Mouse (Mus musculus) CH12.LX (cell line): ENCODE data around the gene Tcirg1. TPM values are rescaled to one million over a fixed set of nuclear protein-coding genes. Genes with fewer than 3 reads are reported as not detected.
A peak's percentile ranks its signal among the peaks of the same experiment; 100 is the strongest.

ENCODE experiments used
- DNase-seq: peaks from one replicate; pipeline ENCODE4 v3.0.0-alpha.2; 2013; ENCODE audit errors: extremely low read depth
- H3K27ac ChIP-seq: 2 replicates; pipeline ENCODE4 v1.5.1; 2012; ENCODE audit warnings: low read depth, mild to moderate bottlenecking, control low read depth, moderate library complexity; ENCODE audit not compliant: insufficient read depth
- H3K27me3 ChIP-seq: replicated peaks from 2 replicates; pipeline ENCODE3; 2012; ENCODE audit warnings: inconsistent platforms
- H3K36me3 ChIP-seq, 2 experiments: replicated peaks in 1 of 2; 2 replicates each; pipeline versions ENCODE3 to v1.6.1; 2012; ENCODE audit warnings: inconsistent platforms in 1 of 2, low read length in 1 of 2, mild to moderate bottlenecking in 1 of 2, mixed read lengths in 1 of 2, moderate library complexity in 1 of 2; ENCODE audit not compliant: control insufficient read depth in 1 of 2, insufficient read depth in 1 of 2
- H3K4me1 ChIP-seq, 2 experiments: 2 replicates each; pipeline ENCODE4 v1.6.1; 2012; ENCODE audit warnings: inconsistent platforms in 1 of 2, moderate library complexity in 1 of 2; ENCODE audit not compliant: insufficient read depth in 2 of 2, control insufficient read depth in 1 of 2
- H3K4me2 ChIP-seq: 2 replicates; pipeline ENCODE4 v1.6.1; 2012; ENCODE audit warnings: low read depth, mild to moderate bottlenecking, control low read depth; ENCODE audit not compliant: poor library complexity, insufficient read depth, severe bottlenecking
- H3K4me3 ChIP-seq, 3 experiments: fragments of 150-350 bp in 1 of 3; sonication (generic) in 1 of 3; replicated peaks in 1 of 3; 2 replicates each; pipeline versions ENCODE3 to v1.5.1; 2011 to 2012; ENCODE audit warnings: low read depth in 2 of 3, low read length in 2 of 3, mild to moderate bottlenecking in 2 of 3, moderate library complexity in 2 of 3, control low read depth in 1 of 3, improper control_type of control experiment in 1 of 3, inconsistent platforms in 1 of 3, mixed read lengths in 1 of 3; ENCODE audit not compliant: poor library complexity in 1 of 3
- H3K79me2 ChIP-seq: replicated peaks from 2 replicates; pipeline ENCODE4 v1.6.1; 2012; ENCODE audit warnings: mild to moderate bottlenecking, moderate library complexity; ENCODE audit not compliant: control insufficient read depth, poor library complexity, insufficient read depth, severe bottlenecking; ENCODE audit errors: extremely low read depth
- H3K9ac ChIP-seq: 2 replicates; pipeline ENCODE4 v1.6.1; 2012; ENCODE audit warnings: low read depth, mild to moderate bottlenecking, control low read depth, moderate library complexity; ENCODE audit not compliant: insufficient read depth
- H3K9me3 ChIP-seq: replicated peaks from 2 replicates; pipeline ENCODE3; 2012; ENCODE audit warnings: low read length, inconsistent platforms, mixed read lengths
- CHD1 ChIP-seq: IDR thresholded peaks from 2 replicates; pipeline ENCODE4 v1.6.1; 2012; ENCODE audit warnings: low read depth, low read length, improper control_type of control experiment, inconsistent platforms
- CTCF ChIP-seq, 2 experiments: IDR thresholded peaks in 1 of 2; conservative IDR thresholded peaks in 1 of 2; 2 replicates each; pipeline ENCODE4 v1.5.1; 2011 to 2012; ENCODE audit warnings: low read depth in 2 of 2, low read length in 2 of 2, improper control_type of control experiment in 1 of 2, inconsistent platforms in 1 of 2, mild to moderate bottlenecking in 1 of 2, moderate library complexity in 1 of 2
- E2F4 ChIP-seq: IDR thresholded peaks from 2 replicates; pipeline ENCODE4 v1.6.1; 2011; ENCODE audit warnings: low read depth, low read length, improper control_type of control experiment; ENCODE audit not compliant: insufficient replicate concordance
- ELF1 ChIP-seq: IDR thresholded peaks from 2 replicates; pipeline ENCODE4 v1.6.1; 2014; ENCODE audit warnings: low read depth, mild to moderate bottlenecking, inconsistent platforms, low read length, improper control_type of control experiment
- EP300 ChIP-seq: IDR thresholded peaks from 2 replicates; pipeline ENCODE4 v1.6.1; 2011; ENCODE audit warnings: low read length, improper control_type of control experiment
- GABPA ChIP-seq: IDR thresholded peaks from 2 replicates; pipeline ENCODE4 v1.6.1; 2012; ENCODE audit warnings: low read depth, low read length, improper control_type of control experiment, inconsistent platforms; ENCODE audit not compliant: insufficient replicate concordance
- HCFC1 ChIP-seq: IDR thresholded peaks from 2 replicates; pipeline ENCODE4 v1.6.1; 2012; ENCODE audit warnings: low read depth, mild to moderate bottlenecking, inconsistent platforms, low read length, improper control_type of control experiment
- JUN ChIP-seq: IDR thresholded peaks from 2 replicates; pipeline ENCODE4 v1.6.1; 2011; ENCODE audit warnings: low read depth, mild to moderate bottlenecking, low read length, improper control_type of control experiment, moderate library complexity; ENCODE audit not compliant: insufficient read depth
- KAT2A ChIP-seq: IDR thresholded peaks from 2 replicates; pipeline ENCODE4 v1.6.1; 2012; ENCODE audit warnings: low read length, improper control_type of control experiment, inconsistent platforms; ENCODE audit not compliant: insufficient replicate concordance
- MAX ChIP-seq: IDR thresholded peaks from 2 replicates; pipeline ENCODE4 v1.6.1; 2011; ENCODE audit warnings: low read length, improper control_type of control experiment
- MEF2A ChIP-seq: IDR thresholded peaks from 2 replicates; pipeline ENCODE4 v1.6.1; 2014; ENCODE audit warnings: low read depth, mild to moderate bottlenecking, inconsistent platforms, low read length, improper control_type of control experiment, borderline replicate concordance
- MXI1 ChIP-seq: IDR thresholded peaks from 2 replicates; pipeline ENCODE4 v1.6.1; 2011; ENCODE audit warnings: mild to moderate bottlenecking, low read depth, low read length, improper control_type of control experiment
- MYC ChIP-seq: IDR thresholded peaks from 2 replicates; pipeline ENCODE4 v1.6.1; 2011; ENCODE audit warnings: low read depth, mild to moderate bottlenecking, improper control_type of control experiment, low read length
- NELFE ChIP-seq: IDR thresholded peaks from 2 replicates; pipeline ENCODE4 v1.6.1; 2011; ENCODE audit warnings: low read depth, low read length, improper control_type of control experiment
- NRF1 ChIP-seq: IDR thresholded peaks from 2 replicates; pipeline ENCODE4 v1.6.1; 2014; ENCODE audit warnings: low read depth, mild to moderate bottlenecking, inconsistent platforms, low read length, improper control_type of control experiment, moderate library complexity
- PAX5 ChIP-seq: IDR thresholded peaks from 2 replicates; pipeline ENCODE4 v1.6.1; 2012; ENCODE audit warnings: low read length, inconsistent platforms, mixed read lengths
- POLR2A ChIP-seq: IDR thresholded peaks from 2 replicates; pipeline ENCODE4 v1.6.1; 2011; ENCODE audit warnings: low read depth, mild to moderate bottlenecking, improper control_type of control experiment, low read length
- POLR2AphosphoS2 ChIP-seq: IDR thresholded peaks from 2 replicates; pipeline ENCODE4 v1.6.1; 2011; ENCODE audit warnings: low read depth, low read length, improper control_type of control experiment
- RAD21 ChIP-seq: IDR thresholded peaks from 2 replicates; pipeline ENCODE4 v1.6.1; 2011; ENCODE audit warnings: low read depth, mild to moderate bottlenecking, low read length, improper control_type of control experiment, moderate library complexity
- RCOR1 ChIP-seq: conservative IDR thresholded peaks from 2 replicates; pipeline ENCODE4 v1.6.1; 2012; ENCODE audit warnings: low read depth, mild to moderate bottlenecking, inconsistent platforms, low read length, improper control_type of control experiment
- SIN3A ChIP-seq: IDR thresholded peaks from 2 replicates; pipeline ENCODE4 v1.6.1; 2012; ENCODE audit warnings: low read length, improper control_type of control experiment, inconsistent platforms
- SMC3 ChIP-seq: IDR thresholded peaks from 2 replicates; pipeline ENCODE4 v1.6.1; 2011; ENCODE audit warnings: low read depth, low read length, improper control_type of control experiment
- TBP ChIP-seq: conservative IDR thresholded peaks from 2 replicates; pipeline ENCODE4 v1.6.1; 2011; ENCODE audit warnings: low read depth, low read length, improper control_type of control experiment
- TCF12 ChIP-seq: IDR thresholded peaks from 2 replicates; pipeline ENCODE4 v1.6.1; 2014; ENCODE audit warnings: low read depth, mild to moderate bottlenecking, inconsistent platforms, low read length, improper control_type of control experiment
- USF2 ChIP-seq: conservative IDR thresholded peaks from 2 replicates; pipeline ENCODE4 v1.6.1; 2011; ENCODE audit warnings: low read depth, low read length, improper control_type of control experiment
- ZC3H11A ChIP-seq: IDR thresholded peaks from 2 replicates; pipeline ENCODE4 v1.6.1; 2012; ENCODE audit warnings: low read depth, mild to moderate bottlenecking, inconsistent platforms, low read length, improper control_type of control experiment
- ZMIZ1 ChIP-seq: IDR thresholded peaks from 2 replicates; pipeline ENCODE4 v1.6.1; 2012; ENCODE audit warnings: low read depth, mild to moderate bottlenecking, inconsistent platforms, low read length, improper control_type of control experiment
- ZNF384 ChIP-seq: IDR thresholded peaks from 2 replicates; pipeline ENCODE4 v1.6.1; 2012; ENCODE audit warnings: low read depth, low read length, improper control_type of control experiment, inconsistent platforms
- dilution Hi-C: fragments of 300-500 bp; cut with MboI; formaldehyde crosslinking; loops from 2 replicates; pipeline ENCODE4 v1.14.3; 2020; ENCODE audit warnings: low sequenced_read_pairs; ENCODE audit not compliant: extremely low pct_unique_long_range_greater_than_20kb, extremely low pct_ligation_motif_present
- in situ Hi-C: fragments of 300-500 bp; cut with MboI; formaldehyde crosslinking; loops from 3 replicates; pipeline ENCODE4 v1.14.3; 2019; ENCODE audit warnings: low sequenced_read_pairs, low pct_ligation_motif_present, low pct_unique_long_range_greater_than_20kb, mixed read lengths
- polyA plus RNA-seq: library from polyadenylated mRNA; unstranded; fragments of >175 nt; gene quantifications from 2 replicates; pipeline ENCODE4 v1.2.1, GENCODE M21; 2012; ENCODE audit warnings: low read depth; ENCODE audit not compliant: insufficient read length
- total RNA-seq, 2 experiments: library from RNA; depleted of rRNA; stranded (reverse); fragments of 300-350 nt in 1 of 2; fragments of >200 nt in 1 of 2; gene quantifications; 2 replicates each; pipeline ENCODE4 v1.2.3; 2012 to 2014

Tcirg1 gene
- total and polyA plus RNA-seq, 3 experiments, result 46.6 to 62.8 (median 48.5) TPM

- Histone ChIP-seq H3K36me3 (peaks cover 22 to 49% of the 10 kb centered on the region in 2 experiments), H3K9me3 (no peaks in the 10 kb centered on the region), H3K4me1 (peaks cover 14 to 37% of the 10 kb centered on the region in 2 experiments), H3K4me2 (peak overlapping the region; percentile 88), H3K4me3 (peak overlapping the region; percentile 73 to 81 (median 76)), H3K27me3 (no peaks in the 10 kb centered on the region), H3K79me2 (0 out of 2 replicates have a peak, but pooled peaks cover 7% of the 10 kb centered on the region), H3K27ac (0 out of 2 replicates have a peak overlapping the region, but pooled peaks have one; percentile 10), H3K9ac (peak overlapping the region; percentile 98)
- in situ Hi-C loops, result no loop called here
- DNase-seq, result no peak
- TF ChIP-seq CHD1, result no peak
- no peak for TF ChIP-seq KAT2A
- no peak for TF ChIP-seq RAD21
- TF ChIP-seq PAX5, result no peak
- TF ChIP-seq SMC3, result no peak
- no peak for TF ChIP-seq EP300
- TF ChIP-seq ZC3H11A, result no peak
- TF ChIP-seq ZNF384, result no peak
- no peak for TF ChIP-seq SIN3A
- TF ChIP-seq MAX, result no peak
- no peak for TF ChIP-seq TCF12
- no peak for TF ChIP-seq POLR2AphosphoS2
- TF ChIP-seq USF2, result no peak
- TF ChIP-seq GABPA, result no peak
- no peak for TF ChIP-seq MYC
- no peak for TF ChIP-seq JUN
- dilution Hi-C loops, result no loop called here
Measured at GRCm38 (mm10) chr19:3913692-3914091, 6.8 kb upstream of the Tcirg1 start.

GRCm38 (mm10) chr19:3912337-3913204, 5.6 kb upstream of the Tcirg1 start, which contains the start of gene Ndufs8:
TSS of gene Ndufs8 (minus strand) at chr19:3912774.
- Histone ChIP-seq H3K4me3 (peak within 1 kb of the TSS; percentile 73 to 82 (median 81)), H3K36me3 (peaks cover 32 to 53% of the 10 kb centered on the region in 2 experiments), H3K27ac (peak within 1 kb of the TSS; percentile 75), H3K9ac (peak within 1 kb of the TSS; percentile 98), H3K4me2 (peak within 1 kb of the TSS; percentile 88), H3K27me3 (no peaks in the 10 kb centered on the region), H3K79me2 (0 out of 2 replicates have a peak, but pooled peaks cover 7% of the 10 kb centered on the region), H3K4me1 (peaks cover 14 to 40% of the 10 kb centered on the region in 2 experiments), H3K9me3 (no peaks in the 10 kb centered on the region)
- dilution Hi-C loops, result no loop called here
- in situ Hi-C loops, result no loop called here
- peak; percentile 99 for DNase-seq
- TF ChIP-seq RCOR1, result no peak
- TF ChIP-seq CHD1, result peak; percentile 84
- peak; percentile 93 for TF ChIP-seq POLR2AphosphoS2
- TF ChIP-seq MEF2A, result peak; percentile 54; the same call in 1 of the 2 replicates
- TF ChIP-seq HCFC1, result peak; percentile 90
- TF ChIP-seq POLR2A, result peak; percentile 80
- peak; percentile 93 for TF ChIP-seq NRF1
- TF ChIP-seq MYC, result 0 out of 2 replicates have a peak, but pooled peaks have one; percentile 31
- TF ChIP-seq ZNF384, result no peak
- TF ChIP-seq SIN3A, result peak; percentile 56; the same call in 1 of the 2 replicates
- TF ChIP-seq E2F4, result peak; percentile 82; the same call in 1 of the 2 replicates
- peak; percentile 40 for TF ChIP-seq SMC3
- TF ChIP-seq CTCF (conservative IDR thresholded peaks at IDR 0.05 in 1 of 2, IDR thresholded peaks at IDR 0.05 in 1 of 2; ENCODE audit: low read depth in 2 of 2, low read length in 2 of 2), result peak in 1 of 2 experiments; percentile 60; a peak in 2 of 4 replicates
- peak; percentile 87 for TF ChIP-seq ELF1
- TF ChIP-seq MXI1, result no peak; the same call in none of the 2 replicates
- peak; percentile 45; the same call in 1 of the 2 replicates for TF ChIP-seq MAX
- TF ChIP-seq TCF12, result peak; percentile 90
- peak; percentile 91 for TF ChIP-seq TBP
- TF ChIP-seq NELFE, result peak; percentile 80
- TF ChIP-seq KAT2A, result peak; percentile 88
- TF ChIP-seq ZMIZ1, result peak; percentile 44; the same call in 1 of the 2 replicates
- peak; percentile 57 for TF ChIP-seq RAD21
- TF ChIP-seq PAX5, result no peak
- no peak for TF ChIP-seq EP300
